Mouse (Mus musculus) liver, embryonic 13.5 days (tissue): ENCODE data around the gene Esrrg. TPM values are rescaled to one million over a fixed set of nuclear protein-coding genes. Genes with fewer than 3 reads are reported as not detected.

Source experiments
- ATAC-seq: fragments of 200-750 bp; cut with Nextera tagmentation; 2 replicates; pipeline ENCODE4 v1.8.0; 2017; ENCODE audit warnings: low read depth, mild to moderate bottlenecking, moderate number of reproducible peaks, moderate library complexity
- DNase-seq: peaks from one replicate; pipeline ENCODE4 v3.0.0; 2022
- H3K27ac ChIP-seq: fragments of 300-500 bp; sonication (generic); 2 replicates; pipeline ENCODE4 v1.5.1; 2015; ENCODE audit warnings: moderate library complexity, mild to moderate bottlenecking, inconsistent platforms
- H3K27me3 ChIP-seq: fragments of 300-500 bp; sonication (generic); 2 replicates; pipeline ENCODE4 v1.6.1; 2015; ENCODE audit warnings: mild to moderate bottlenecking, inconsistent platforms
- H3K36me3 ChIP-seq: fragments of 300-500 bp; sonication (generic); 2 replicates; pipeline ENCODE4 v1.6.1; 2015; ENCODE audit warnings: mild to moderate bottlenecking, inconsistent platforms
- H3K4me1 ChIP-seq: fragments of 300-500 bp; sonication (generic); replicated peaks from 2 replicates; pipeline ENCODE4 v1.6.1; 2015; ENCODE audit warnings: inconsistent platforms
- H3K4me2 ChIP-seq: fragments of 300-500 bp; sonication (generic); 2 replicates; pipeline ENCODE4 v1.6.1; 2015; ENCODE audit warnings: inconsistent platforms, mild to moderate bottlenecking, moderate library complexity
- H3K4me3 ChIP-seq: fragments of 300-500 bp; sonication (generic); replicated peaks from 2 replicates; pipeline ENCODE4 v1.5.1; 2015; ENCODE audit warnings: mild to moderate bottlenecking, inconsistent platforms
- H3K9ac ChIP-seq: fragments of 300-500 bp; sonication (generic); 2 replicates; pipeline ENCODE4 v1.6.1; 2015; ENCODE audit warnings: mild to moderate bottlenecking, inconsistent platforms
- H3K9me3 ChIP-seq: fragments of 300-500 bp; sonication (generic); replicated peaks from 2 replicates; pipeline ENCODE4 v1.6.1; 2016; ENCODE audit warnings: inconsistent platforms
- WGBS: fragments of 180-500 bp; shearing (Covaris S2); methylation state at CpG from one replicate; pipeline ENCODE4 v1.1.7; 2015; ENCODE audit not compliant: insufficient replicate concordance; 5-methylcytosine and 5-hydroxymethylcytosine counted together
- polyA plus RNA-seq: library from polyadenylated mRNA; unstranded; fragments of >200 nt; fragmentation: Nextera tagmentation; extraction: Ambion mirVana; gene quantifications from 2 replicates; pipeline ENCODE4 v1.2.1, GENCODE M21; 2015

The Esrrg gene
- polyA plus RNA-seq, 1 experiment from 2014 or later, result 0.06 TPM

DNA sequence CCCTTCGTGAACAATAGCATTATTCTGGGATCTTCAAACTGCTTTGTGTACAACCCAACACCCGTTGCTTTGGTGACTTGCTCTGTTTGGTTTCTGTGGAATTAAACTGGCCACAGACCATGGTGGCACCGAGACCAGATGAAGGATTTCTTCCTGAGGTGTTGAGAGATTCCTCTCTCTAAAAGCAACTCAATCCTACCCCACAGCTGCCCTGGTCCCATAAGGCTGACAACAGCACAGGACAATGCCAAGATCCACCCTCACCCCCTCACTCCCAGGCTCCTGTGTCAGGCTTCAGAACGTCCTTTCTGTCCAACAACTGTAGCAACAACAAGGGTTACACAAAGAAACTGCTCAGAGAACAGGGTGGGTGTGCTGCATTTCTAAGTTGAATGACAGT, 449.3 kb downstream of the Esrrg start:
- ATAC-seq (no peak), DNase-seq (no peak)
- Histone ChIP-seq H3K27me3 (no peaks in the 10 kb centered on the region), H3K27ac (no peak overlapping the region), H3K4me1 (no peaks in the 10 kb centered on the region), H3K9ac (no peak overlapping the region), H3K36me3 (no peaks in the 10 kb centered on the region), H3K9me3 (no peaks in the 10 kb centered on the region), H3K4me3 (no peak overlapping the region), H3K4me2 (no peak overlapping the region)
- 47% methylated on average over 4 of the region's 4 CpGs for WGBS

DNA sequence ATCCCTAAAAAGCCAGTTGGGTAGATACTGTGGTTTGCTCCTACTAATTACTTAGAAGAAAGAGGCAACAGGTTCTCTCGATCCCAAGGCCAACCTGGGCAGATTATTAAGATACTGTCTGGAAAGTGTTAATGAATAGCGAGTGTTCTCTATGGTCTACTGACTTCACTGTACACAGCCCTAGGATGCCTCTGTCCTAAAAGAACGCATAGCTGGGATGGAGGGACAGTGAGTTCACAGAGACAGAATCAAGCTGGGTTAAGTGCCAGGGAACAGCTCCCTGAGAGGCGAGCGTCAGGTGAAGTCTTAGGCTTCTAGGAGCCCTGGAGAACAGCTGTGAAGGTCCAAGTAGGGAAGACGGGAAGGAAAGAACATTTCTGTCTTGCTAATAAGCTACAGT, 450.4 kb downstream of the Esrrg start:
- Histone ChIP-seq H3K36me3 (no peaks in the 10 kb centered on the region), H3K4me3 (no peak overlapping the region), H3K27ac (no peak overlapping the region), H3K9me3 (no peaks in the 10 kb centered on the region), H3K27me3 (no peaks in the 10 kb centered on the region), H3K4me2 (no peak overlapping the region), H3K9ac (no peak overlapping the region), H3K4me1 (no peaks in the 10 kb centered on the region)
- WGBS, result 62% methylated on average over 6 of the region's 6 CpGs
- DNase-seq, result no peak
- no peak for ATAC-seq

DNA sequence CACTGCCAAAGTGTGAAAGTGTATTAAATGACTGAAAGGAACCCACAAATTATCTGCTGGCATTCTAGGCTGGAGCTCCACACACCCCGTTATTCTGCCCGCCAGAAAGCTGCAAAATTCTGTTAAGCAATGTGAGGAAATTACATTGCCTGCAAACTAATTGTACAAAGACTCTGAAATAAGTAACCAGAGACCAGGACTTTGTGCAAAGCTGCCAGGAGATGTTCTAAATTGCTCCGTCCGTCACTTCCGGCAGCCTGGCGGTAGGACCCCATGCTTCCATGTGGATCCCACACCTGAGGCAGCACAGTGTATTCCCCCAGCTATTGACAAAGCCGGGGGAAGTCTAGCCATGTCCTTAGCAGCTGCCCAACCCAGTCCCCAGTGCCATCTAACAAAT, 451.9 kb downstream of the Esrrg start:
- Histone ChIP-seq H3K4me2 (no peak overlapping the region), H3K27me3 (no peaks in the 10 kb centered on the region), H3K36me3 (no peaks in the 10 kb centered on the region), H3K4me3 (no peak overlapping the region), H3K27ac (no peak overlapping the region), H3K4me1 (no peaks in the 10 kb centered on the region), H3K9me3 (no peaks in the 10 kb centered on the region), H3K9ac (no peak overlapping the region)
- 77% methylated on average over 7 of the region's 7 CpGs for WGBS
- DNase-seq, result no peak
- no peak for ATAC-seq

DNA sequence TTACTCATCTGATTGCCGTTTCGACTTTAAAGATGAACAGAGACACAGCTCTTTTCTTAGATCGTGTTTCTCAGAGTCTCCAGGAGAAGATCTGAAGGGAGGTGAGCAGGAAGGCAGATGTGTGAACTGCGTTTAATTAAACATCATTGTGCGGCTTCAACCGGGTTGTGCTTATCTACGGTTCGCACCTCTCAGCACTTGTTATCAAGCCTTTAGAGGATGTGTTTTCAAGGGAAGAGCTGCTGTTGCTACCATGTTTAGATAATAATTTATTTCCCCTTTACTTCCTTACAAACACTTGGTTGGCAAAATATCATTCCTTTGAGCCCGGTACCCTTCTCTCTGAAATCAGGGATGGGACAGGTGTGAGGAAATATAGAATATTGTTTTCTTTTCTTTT, 460.2 kb downstream of the Esrrg start:
- H3K27ac ChIP-seq, result no peak overlapping the region
- H3K36me3 ChIP-seq, result no peaks in the 10 kb centered on the region
- DNase-seq, result no peak
- ATAC-seq, result no peak; the same call in 1 of the 2 replicates
- 29% methylated on average over 9 of the region's 9 CpGs for WGBS
- no peak overlapping the region for H3K4me3 ChIP-seq
- H3K9ac ChIP-seq, result no peak overlapping the region
- no peak overlapping the region for H3K4me2 ChIP-seq
- no peaks in the 10 kb centered on the region for H3K4me1 ChIP-seq
- H3K9me3 ChIP-seq, result no peaks in the 10 kb centered on the region
- no peaks in the 10 kb centered on the region for H3K27me3 ChIP-seq

- H3K36me3 ChIP-seq, result no peaks in the 10 kb centered on the region
- no peaks in the 10 kb centered on the region for H3K27me3 ChIP-seq
- DNase-seq (no peak), ATAC-seq (no peak)
- H3K4me3 ChIP-seq, result no peak overlapping the region
- H3K27ac ChIP-seq, result no peak overlapping the region
- H3K4me2 ChIP-seq, result no peak overlapping the region
- H3K4me1 ChIP-seq, result no peaks in the 10 kb centered on the region
- H3K9me3 ChIP-seq, result no peaks in the 10 kb centered on the region
- H3K9ac ChIP-seq, result no peak overlapping the region
Measured at GRCm38 (mm10) chr1:188069849-188070248, 461.3 kb downstream of the Esrrg start.

GRCm38 (mm10) chr1:188077561-188078195, 469.1 kb downstream of the Esrrg start:
- no peaks in the 10 kb centered on the region for H3K27me3 ChIP-seq
- no peak for DNase-seq
- H3K27ac ChIP-seq, result no peak overlapping the region
- no peak overlapping the region for H3K4me2 ChIP-seq
- H3K9me3 ChIP-seq, result no peaks in the 10 kb centered on the region
- 70% methylated on average over 11 of the region's 11 CpGs for WGBS
- no peak overlapping the region for H3K4me3 ChIP-seq
- H3K9ac ChIP-seq, result no peak overlapping the region
- no peaks in the 10 kb centered on the region for H3K4me1 ChIP-seq
- no peak for ATAC-seq
- H3K36me3 ChIP-seq, result no peaks in the 10 kb centered on the region

DNA sequence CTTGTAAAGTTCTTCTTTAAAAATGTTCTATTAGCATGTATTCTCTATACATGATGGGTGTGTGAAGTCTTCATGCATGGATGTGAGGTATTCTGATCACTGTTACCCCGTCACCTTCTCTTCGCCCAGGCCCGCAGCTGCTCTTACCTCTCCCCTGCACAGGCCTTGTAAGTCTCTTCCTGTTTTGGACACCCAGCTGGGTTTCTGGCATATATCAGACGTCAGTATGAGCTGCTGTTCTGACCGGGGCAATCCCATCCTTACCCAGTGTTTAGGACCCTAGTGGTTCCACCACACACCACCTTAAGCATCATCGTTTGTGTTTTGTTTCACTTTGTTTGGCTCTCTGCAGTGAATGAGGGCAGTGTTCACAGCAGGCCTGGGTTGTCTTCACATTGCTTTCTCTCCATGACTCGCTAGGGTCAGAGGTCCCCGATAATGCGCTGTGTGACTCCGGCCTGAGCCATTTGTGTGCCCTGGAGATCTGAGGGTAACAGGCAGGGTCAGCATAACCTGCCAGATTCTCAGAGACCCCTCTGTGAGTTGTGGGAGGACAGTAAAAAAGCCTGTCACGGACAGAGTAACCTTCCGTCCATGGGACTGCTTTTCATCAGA, 471.8 kb downstream of the Esrrg start:
- no peak overlapping the region for H3K4me3 ChIP-seq
- H3K27ac ChIP-seq, result no peak overlapping the region
- H3K4me1 ChIP-seq, result no peaks in the 10 kb centered on the region
- DNase-seq (no peak), ATAC-seq (no peak)
- WGBS, result 60% methylated on average over 12 of the region's 12 CpGs
- H3K9ac ChIP-seq, result no peak overlapping the region
- no peaks in the 10 kb centered on the region for H3K27me3 ChIP-seq
- no peaks in the 10 kb centered on the region for H3K36me3 ChIP-seq
- H3K4me2 ChIP-seq, result no peak overlapping the region
- no peaks in the 10 kb centered on the region for H3K9me3 ChIP-seq

- H3K27me3 ChIP-seq, result no peaks in the 10 kb centered on the region
- H3K9me3 ChIP-seq, result no peaks in the 10 kb centered on the region
- H3K27ac ChIP-seq, result no peak overlapping the region
- DNase-seq, result no peak
- ATAC-seq, result no peak
- H3K4me2 ChIP-seq, result no peak overlapping the region
- no peak overlapping the region for H3K4me3 ChIP-seq
- WGBS, result 64% methylated on average over 18 of the region's 18 CpGs
- H3K9ac ChIP-seq, result no peak overlapping the region
- no peaks in the 10 kb centered on the region for H3K36me3 ChIP-seq
- H3K4me1 ChIP-seq, result no peaks in the 10 kb centered on the region
Measured at GRCm38 (mm10) chr1:188082665-188083640, 474.4 kb downstream of the Esrrg start.

DNA sequence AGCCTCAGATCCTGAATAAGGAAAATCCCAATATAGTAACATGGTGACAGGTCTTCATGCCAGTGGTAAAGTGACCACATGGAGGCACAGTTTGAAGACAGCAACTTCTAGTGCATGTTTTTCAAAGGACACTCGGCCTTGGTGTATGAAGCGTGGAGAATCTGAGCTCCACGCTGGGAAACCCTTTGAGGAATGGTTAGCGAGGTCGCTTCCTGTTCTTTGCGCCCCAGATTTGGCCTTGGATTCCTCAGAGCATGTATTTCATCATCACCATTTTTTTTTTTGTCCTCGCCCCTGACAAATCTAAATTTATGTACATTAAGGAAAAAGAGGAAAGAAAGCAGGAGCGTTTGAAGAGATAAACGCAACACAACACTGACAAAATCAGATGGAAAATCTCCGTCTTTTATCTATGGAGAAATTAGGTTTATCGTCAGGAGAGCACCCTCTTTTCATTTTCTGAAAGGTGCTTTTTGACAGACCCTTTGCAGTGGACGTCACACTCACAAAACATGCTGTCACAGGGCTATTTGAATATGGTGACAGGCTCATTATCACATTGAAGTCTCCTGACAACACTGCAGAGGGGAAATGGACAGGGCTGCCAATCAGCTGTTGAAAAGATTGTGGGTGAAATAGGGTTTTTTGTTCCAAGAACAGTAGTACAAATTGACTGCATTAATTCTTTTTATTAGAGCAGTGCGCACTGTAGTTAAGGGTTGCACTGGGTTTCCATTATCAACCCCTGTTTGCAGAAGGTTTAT, 476.7 kb downstream of the Esrrg start:
- no peak for ATAC-seq
- WGBS, result 62% methylated on average over 13 of the region's 13 CpGs

GRCm38 (mm10) chr1:188093724-188094123, 485.1 kb downstream of the Esrrg start:
- no peaks in the 10 kb centered on the region for H3K27me3 ChIP-seq
- H3K4me1 ChIP-seq, result no peaks in the 10 kb centered on the region
- 60% methylated on average over 3 of the region's 3 CpGs for WGBS
- no peak for ATAC-seq
- H3K27ac ChIP-seq, result no peak overlapping the region
- no peak overlapping the region for H3K4me2 ChIP-seq
- no peak for DNase-seq
- no peak overlapping the region for H3K9ac ChIP-seq
- H3K4me3 ChIP-seq, result no peak overlapping the region
- no peaks in the 10 kb centered on the region for H3K9me3 ChIP-seq
- H3K36me3 ChIP-seq, result no peaks in the 10 kb centered on the region

More for the DNA sequence above, 476.7 kb downstream of the Esrrg start:
- H3K4me1 ChIP-seq, result no peaks in the 10 kb centered on the region
- no peaks in the 10 kb centered on the region for H3K27me3 ChIP-seq
- H3K9me3 ChIP-seq, result no peaks in the 10 kb centered on the region
- H3K4me3 ChIP-seq, result no peak overlapping the region
- H3K4me2 ChIP-seq, result no peak overlapping the region
- H3K9ac ChIP-seq, result no peak overlapping the region
- no peak for DNase-seq
- no peaks in the 10 kb centered on the region for H3K36me3 ChIP-seq
- H3K27ac ChIP-seq, result no peak overlapping the region

DNA sequence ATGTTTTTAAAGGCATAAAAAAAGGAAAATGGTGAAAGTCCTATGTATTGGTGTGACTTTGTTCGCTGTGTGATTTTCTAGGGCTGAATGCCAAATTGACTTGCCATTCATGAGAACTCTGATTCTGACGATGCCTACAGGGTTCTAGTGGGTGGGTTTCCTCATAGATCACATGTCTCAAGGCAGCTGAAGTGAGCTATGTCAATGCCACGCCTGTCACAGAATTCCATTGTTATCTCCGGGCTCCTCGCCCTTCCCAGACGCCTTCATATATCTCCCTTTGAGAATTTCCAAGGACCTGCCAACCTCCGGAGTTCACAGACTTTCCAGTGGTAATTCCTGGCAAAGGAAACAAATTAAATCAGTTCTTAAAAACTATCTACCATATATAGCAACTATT, 493.2 kb downstream of the Esrrg start:
- Histone ChIP-seq H3K27me3 (no peaks in the 10 kb centered on the region), H3K4me3 (no peak overlapping the region), H3K9ac (no peak overlapping the region), H3K9me3 (no peaks in the 10 kb centered on the region), H3K27ac (no peak overlapping the region), H3K36me3 (no peaks in the 10 kb centered on the region), H3K4me1 (no peaks in the 10 kb centered on the region), H3K4me2 (no peak overlapping the region)
- WGBS, result 59% methylated on average over 7 of the region's 7 CpGs
- no peak for ATAC-seq
- DNase-seq, result no peak
